Mouse (Mus musculus): ENCODE data around the gene Arl6ip6. TPM values are rescaled to one million over a fixed set of nuclear protein-coding genes. Genes with fewer than 3 reads are reported as not detected.

Arl6ip6 gene
- 10 to 100 TPM; 30.3 to 35.1 TPM for total RNA-seq (2021)
- long read RNA-seq, experiment 1, transcript Arl6ip6-201 (4 exons, 2,548 nt), result major isoform, 54 of 64 reads
- long read RNA-seq, experiment 1, transcript Arl6ip6-202 (4 exons, 582 nt), result minor isoform, 5 of 64 reads
- long read RNA-seq, experiment 1, partial matches to known transcripts, result 2 of 64 reads
- long read RNA-seq, experiment 1, other reads (novel, unspliced or antisense), result 3 of 64 reads
- long read RNA-seq, experiment 2, transcript Arl6ip6-201 (4 exons, 2,548 nt), result major isoform, 17 of 23 reads
- long read RNA-seq, experiment 2, partial matches to known transcripts, result 1 of 23 reads
- long read RNA-seq, experiment 2, other reads (novel, unspliced or antisense), result 4 of 23 reads

- DNase-seq, result peak; percentile 99
These were observed at the start of gene Arl6ip6 for GRCm38 (mm10) chr2:53191523-53192220. Gene Arl6ip6 (plus strand): TSS chr2:53191726.

GRCm38 (mm10) chr2:53146852-53147251 lies 44.7 kb upstream of the Arl6ip6 start:
- DNase-seq, result no peak

- DNase-seq, result no peak
These were observed 17.6 kb upstream of the Arl6ip6 start for GRCm38 (mm10) chr2:53173966-53174365.

- DNase-seq, result no peak
These were observed 12.6 kb upstream of the Arl6ip6 start for GRCm38 (mm10) chr2:53178966-53179365.

- DNase-seq, result no peak
These were observed 11.7 kb upstream of the Arl6ip6 start for GRCm38 (mm10) chr2:53179876-53180275.

GRCm38 (mm10) chr2:53189811-53190210 lies 1.7 kb upstream of the Arl6ip6 start:
- DNase-seq, result no peak

- peak; percentile 100 for DNase-seq
These were observed 628 bp upstream of the Arl6ip6 start, which contains the start of gene Prpf40a for GRCm38 (mm10) chr2:53190684-53191511. Gene Prpf40a (minus strand): TSS chr2:53191284.

GRCm38 (mm10) chr2:53192386-53192785 lies 860 bp downstream of the Arl6ip6 start:
- DNase-seq, result no peak

GRCm38 (mm10) chr2:53196431-53196830 lies 4.9 kb downstream of the Arl6ip6 start:
- no peak for DNase-seq

GRCm38 (mm10) chr2:53199203-53199602 lies 7.7 kb downstream of the Arl6ip6 start:
- DNase-seq, result no peak

- peak; percentile 59 for DNase-seq
These were observed 8.8 kb downstream of the Arl6ip6 start for GRCm38 (mm10) chr2:53200164-53200885.

GRCm38 (mm10) chr2:53204373-53205274 lies 13.1 kb downstream of the Arl6ip6 start:
- peak; percentile 43 for DNase-seq

- no peak for DNase-seq
These were observed 15.2 kb downstream of the Arl6ip6 start for GRCm38 (mm10) chr2:53206749-53207148.

- no peak for DNase-seq
These were observed 22.0 kb downstream of the Arl6ip6 start for GRCm38 (mm10) chr2:53213493-53213892.

GRCm38 (mm10) chr2:53222242-53222641 lies 30.7 kb downstream of the Arl6ip6 start:
- DNase-seq, result no peak

GRCm38 (mm10) chr2:53256982-53257381 lies 65.5 kb downstream of the Arl6ip6 start:
- no peak for DNase-seq

All from adrenal gland, postnatal 10 days (tissue).